Mouse (Mus musculus): Measurements from ENCODE around the gene Phgdh.

Phgdh gene

DNA sequence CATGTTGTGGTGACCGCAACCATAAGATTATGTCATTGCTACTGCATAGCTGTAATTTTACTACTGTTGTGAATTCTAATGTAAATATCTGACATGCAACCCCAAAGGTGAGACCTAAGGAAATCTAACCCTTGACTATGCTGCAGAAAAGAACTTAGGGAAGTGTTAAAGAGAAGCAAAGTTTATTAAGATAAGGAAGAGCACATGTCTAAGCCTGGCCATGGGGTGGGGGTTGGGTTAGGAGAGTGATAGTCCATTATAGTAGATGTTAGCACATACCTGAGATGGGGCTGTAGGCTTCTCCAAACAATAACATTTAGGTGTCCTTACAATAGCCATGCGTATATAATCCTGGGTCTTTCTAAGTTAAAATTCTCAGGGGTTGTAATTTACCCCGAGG is 3.4 kb upstream of the Phgdh start:
- no peak for DNase-seq

GRCm38 (mm10) chr3:98340818-98341594 is 1.2 kb upstream of the Phgdh start:
- DNase-seq = no peak

DNA sequence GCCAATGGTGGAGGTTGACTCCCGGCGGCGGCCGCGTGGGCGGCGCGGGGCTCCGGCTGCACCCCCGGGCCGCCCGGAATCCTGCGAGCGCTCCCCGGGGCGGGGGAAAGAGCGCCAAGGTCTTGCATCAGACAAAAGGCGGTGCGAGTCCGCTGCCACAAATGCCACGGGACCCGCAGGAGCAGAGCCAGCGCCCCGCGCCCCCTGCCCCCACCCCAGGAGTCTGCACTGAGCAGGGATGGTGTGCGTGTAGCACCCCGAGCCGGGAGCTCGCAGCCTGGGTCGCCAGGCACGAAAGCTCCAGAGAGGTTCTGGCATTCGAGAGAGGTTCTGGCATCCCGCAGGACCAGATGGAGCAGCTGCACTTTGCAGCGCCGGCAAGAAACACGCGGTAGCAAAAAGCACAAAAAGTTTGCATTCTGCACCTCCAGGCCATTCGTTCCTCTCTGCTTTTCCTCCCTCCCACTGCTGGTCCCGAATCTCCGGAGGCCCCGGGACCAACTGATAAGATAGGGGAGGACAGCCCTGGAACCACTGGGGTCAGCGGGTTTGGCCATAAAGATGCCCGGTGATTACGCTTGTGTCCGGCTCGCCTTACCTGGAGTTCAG is 589 bp downstream of the Phgdh start:
- no peak for DNase-seq

DNA sequence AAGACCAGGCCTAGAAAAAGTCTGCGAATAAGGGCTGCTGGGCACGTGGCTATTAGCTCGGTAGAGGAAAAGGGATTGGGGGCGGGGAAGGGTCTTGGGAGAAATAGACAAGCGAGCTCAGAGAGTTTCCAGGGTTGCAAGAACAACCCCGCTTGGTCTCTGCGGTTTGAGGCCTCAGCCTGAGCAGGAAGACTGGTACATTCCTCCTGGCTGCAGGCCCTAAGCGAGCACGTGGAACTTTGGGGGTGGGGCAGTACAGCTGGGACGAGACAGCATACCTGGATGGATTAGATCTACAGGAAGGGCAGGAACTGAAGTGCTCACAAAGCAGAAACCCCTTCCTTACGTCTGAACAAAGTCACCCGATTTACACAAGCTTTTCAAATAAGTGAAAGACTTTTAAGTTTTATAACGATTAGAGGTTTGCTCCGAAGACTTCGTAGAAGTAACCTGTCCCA is 1.2 kb downstream of the Phgdh start:
- peak; percentile 8 for DNase-seq

GRCm38 (mm10) chr3:98336661-98337654 is 2.8 kb downstream of the Phgdh start:
- DNase-seq = no peak

GRCm38 (mm10) chr3:98335886-98336285 is 3.9 kb downstream of the Phgdh start:
- no peak for DNase-seq

DNA sequence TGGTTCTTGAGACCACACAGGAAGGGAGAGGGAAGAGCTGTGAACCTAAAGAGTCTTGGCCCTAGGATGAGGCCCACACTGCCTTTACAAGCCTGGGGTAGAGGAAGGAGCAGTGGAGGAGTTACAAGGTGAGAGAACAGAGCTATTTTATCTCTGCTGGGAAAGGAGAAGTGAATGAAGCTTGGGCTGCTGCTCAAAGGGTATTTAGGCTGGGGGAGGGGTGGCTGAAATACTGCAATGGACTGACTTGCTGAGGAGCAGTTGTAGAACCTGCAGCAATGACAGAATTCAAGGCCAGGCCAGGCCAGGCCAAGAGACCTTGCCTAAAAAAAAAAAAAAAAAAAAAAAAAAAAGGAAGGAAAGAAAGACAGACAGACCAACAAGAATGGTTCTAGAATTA is 4.5 kb downstream of the Phgdh start:
- no peak for DNase-seq

- DNase-seq = no peak
Observed at GRCm38 (mm10) chr3:98334010-98334409, 5.8 kb downstream of the Phgdh start.

DNA sequence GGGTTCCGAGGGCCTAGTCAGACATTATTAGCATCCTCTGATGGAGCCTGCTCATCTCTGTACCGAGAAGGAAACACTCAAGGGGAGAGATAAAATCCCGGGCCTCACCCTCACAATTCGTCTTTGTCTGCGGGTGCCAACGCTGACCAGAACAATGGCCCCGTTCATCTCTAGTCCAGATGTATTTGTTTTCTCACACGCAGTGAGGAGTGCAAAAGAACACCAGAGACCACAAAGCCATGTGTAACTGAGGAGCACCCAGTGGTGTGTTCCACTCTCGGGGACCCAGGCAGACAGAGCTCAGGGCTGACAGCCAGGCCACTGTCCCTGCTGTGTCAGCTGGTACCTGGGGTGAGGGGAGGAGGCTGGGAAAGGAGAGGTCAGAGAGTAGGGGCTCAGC is 15.6 kb downstream of the Phgdh start:
- DNase-seq = peak; percentile 18

GRCm38 (mm10) chr3:98322209-98322608 is 17.6 kb downstream of the Phgdh start:
- DNase-seq = no peak

DNA sequence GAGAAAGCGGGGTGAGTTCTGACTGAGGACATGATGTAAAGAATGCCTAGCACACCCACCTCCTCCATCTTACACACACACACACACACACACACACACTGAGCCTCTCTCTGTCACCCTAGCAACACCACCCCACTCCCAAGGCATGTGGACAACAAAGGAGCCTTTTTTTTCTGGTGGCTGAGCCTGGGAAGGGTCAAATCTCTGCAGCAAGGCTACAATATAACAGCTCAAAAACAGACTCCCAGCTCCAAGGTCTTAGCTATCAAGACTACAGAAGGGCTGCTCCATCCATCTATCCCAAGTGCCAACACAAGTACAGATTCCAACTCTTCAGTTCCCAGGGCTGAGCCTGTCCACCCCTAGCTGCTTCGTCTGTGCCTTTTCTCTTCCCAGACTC is 20.6 kb downstream of the Phgdh start:
- peak; percentile 16 for DNase-seq

- no peak for DNase-seq
Observed at GRCm38 (mm10) chr3:98317143-98317542, 22.6 kb downstream of the Phgdh start.

DNA sequence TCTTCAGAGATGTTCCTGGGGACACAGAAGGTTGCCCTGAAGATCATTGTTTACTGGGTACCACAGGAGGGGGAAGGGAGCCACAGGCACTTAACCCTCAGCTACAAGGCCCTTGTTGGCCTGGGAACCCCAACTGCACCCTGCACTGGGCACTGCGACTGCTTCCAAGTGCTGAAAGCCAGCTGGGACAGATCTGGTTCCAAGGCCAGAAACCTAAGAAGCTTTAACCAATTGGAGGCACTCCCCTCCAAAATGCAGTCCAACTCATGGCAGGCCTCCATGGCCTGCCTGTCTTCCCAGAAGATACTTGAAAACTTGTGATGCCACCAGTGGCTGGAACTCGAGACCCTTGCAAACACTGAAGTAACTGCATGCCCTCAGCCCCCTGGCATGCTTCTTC is 24.6 kb downstream of the Phgdh start:
- peak; percentile 10 for DNase-seq

DNA sequence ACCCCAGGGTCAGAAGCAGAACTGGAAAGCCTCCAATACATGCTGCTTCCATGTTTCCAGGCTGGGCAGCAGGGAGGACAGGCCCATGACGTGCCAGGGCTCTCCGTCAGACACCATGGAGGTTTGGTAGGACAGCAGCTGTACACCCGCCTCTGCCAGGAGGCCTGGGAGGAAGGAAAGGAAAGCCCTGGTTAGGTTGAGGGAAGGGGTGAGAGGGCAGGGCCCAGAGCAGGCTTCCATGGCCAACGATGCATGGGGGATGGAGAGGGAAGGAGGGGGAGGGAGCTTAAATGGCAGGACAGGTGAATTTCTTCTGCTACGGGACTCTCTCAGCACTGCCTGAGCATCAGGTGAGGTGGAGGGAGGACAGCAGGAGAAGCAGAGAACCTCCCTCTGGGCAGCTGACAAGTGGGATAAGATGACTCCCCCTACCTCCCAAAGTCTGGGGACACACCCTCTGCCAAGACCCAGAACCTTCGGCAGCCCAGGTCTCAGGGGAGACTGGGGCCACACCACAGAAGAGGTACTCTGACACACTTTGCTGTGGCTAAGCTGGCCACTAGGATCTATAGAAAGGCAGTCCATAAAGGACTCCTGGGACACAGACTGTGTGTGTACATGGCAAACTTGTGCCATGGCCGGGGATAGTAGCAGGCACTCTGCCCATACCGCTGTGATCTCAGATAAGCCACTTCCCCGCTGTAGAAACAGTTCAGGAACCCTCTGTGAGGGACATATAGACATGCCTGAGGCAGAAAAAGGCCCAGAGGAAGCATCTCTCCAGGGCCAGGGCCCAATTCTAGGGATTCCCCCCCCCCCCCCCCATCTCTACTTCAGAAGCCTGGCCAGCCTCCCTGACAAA is 26.3 kb downstream of the Phgdh start:
- no peak for DNase-seq

GRCm38 (mm10) chr3:98312867-98313266 is 26.9 kb downstream of the Phgdh start:
- DNase-seq = no peak

DNA sequence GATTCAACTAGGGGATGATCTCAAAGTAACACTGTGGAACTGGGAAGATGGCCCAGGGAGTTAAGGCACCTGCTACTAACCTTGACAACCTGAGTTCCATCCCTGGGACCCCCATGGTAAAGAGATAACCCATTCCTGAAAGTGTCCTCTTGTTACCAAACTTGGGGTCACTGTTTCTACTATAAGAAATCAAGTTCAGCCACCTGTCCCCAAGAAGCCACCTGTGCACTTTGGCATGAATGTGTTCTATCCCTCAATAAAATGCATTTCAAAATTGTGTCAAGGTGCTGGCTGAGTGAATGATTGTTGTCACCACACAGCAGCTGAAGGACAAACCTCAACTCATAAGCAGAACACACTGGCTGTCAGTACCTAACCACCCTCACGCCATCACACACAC is 29.3 kb downstream of the Phgdh start:
- no peak for DNase-seq

- no peak for DNase-seq
Observed at GRCm38 (mm10) chr3:98308606-98309005, 31.2 kb downstream of the Phgdh start.

- no peak for DNase-seq
Observed at GRCm38 (mm10) chr3:98301761-98302160, 38.0 kb downstream of the Phgdh start.

- no peak for DNase-seq
Observed at GRCm38 (mm10) chr3:98300266-98300665, 39.5 kb downstream of the Phgdh start.

GRCm38 (mm10) chr3:98299391-98300100 is 40.2 kb downstream of the Phgdh start:
- DNase-seq = no peak

DNA sequence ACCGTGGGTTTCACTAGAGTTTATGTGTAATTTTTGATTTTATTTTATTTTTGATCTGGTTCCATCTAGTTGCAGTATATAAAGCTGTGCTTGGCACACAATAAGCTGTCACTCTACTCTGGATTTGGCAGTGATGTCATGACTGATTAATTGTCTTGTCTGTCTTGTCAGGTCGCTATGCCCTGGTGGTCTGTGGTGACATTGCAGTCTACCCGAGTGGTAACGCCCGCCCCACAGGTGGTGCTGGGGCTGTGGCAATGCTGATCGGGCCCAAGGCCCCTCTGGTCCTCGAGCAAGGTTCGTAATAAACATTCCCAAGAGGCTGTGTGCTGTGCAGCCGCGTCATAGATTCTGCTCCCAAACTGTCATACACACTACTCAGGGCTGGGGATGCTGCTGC is 43.8 kb downstream of the Phgdh start:
- DNase-seq = no peak

- no peak for DNase-seq
Observed at GRCm38 (mm10) chr3:98291044-98291443, 48.7 kb downstream of the Phgdh start.

Measured in cerebellum, adult 9-11 months (tissue).